Mouse (Mus musculus) thymus, postnatal 14 days (tissue): ENCODE results near the gene Prkci.

Experiments
- DNase-seq: peaks from one replicate; pipeline ENCODE4 v3.0.0; 2021

Gene Prkci

DNA sequence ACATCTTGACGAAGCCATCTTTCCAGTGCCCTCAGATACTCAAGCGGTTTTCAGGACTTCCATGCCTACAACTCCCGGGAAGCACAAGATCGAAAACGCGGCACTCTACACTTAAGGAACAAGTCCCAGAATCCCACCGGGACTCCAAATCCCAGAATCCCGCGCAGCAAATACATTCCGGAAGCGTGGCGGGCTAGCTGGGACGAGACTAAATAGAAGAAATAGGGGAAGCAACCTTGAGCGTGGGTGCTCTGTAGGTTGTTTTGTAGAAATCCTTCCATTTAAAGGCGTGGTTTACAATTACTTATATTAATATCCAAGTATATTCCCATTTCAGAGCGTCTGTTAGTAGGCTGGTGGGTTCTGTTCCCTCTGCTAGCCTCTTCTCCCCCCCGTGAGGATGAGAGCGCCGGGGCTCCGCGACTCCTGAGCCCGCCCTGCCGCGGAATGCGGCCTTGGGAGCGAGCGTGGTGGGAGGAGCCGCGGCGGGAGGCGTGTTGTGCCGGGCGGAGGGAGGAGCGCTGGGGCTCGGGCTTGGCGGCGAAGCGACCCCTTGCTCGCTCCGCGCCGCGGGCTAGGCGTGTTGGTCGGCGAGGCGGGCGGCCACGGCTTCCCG lies at the start of gene Prkci:
Prkci (plus strand) TSS at position 465 of the 616 bp plus-strand sequence.
- DNase-seq = peak; percentile 96

DNA sequence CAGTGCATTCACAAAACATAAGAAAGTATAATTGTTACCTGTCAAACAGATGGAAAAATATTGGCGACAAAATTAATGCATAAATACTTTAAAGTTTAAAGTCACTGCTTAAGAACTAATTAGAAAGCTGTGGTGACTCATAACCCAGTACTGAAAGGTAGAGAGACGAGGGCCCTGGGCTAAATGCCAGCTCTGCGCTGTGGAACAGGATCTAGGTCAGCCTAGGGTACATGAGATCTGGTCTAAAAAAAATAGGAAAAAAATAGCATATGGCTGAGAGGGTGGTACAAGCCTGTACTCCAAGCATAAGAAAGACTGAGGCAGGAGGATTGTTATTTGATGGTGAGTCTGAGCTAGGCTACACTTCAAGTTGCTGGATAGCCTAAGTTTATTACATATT lies 43.9 kb upstream of the Prkci start:
- DNase-seq = no peak

GRCm38 (mm10) chr3:30952273-30953070 lies 43.1 kb upstream of the Prkci start:
- no peak for DNase-seq

DNA sequence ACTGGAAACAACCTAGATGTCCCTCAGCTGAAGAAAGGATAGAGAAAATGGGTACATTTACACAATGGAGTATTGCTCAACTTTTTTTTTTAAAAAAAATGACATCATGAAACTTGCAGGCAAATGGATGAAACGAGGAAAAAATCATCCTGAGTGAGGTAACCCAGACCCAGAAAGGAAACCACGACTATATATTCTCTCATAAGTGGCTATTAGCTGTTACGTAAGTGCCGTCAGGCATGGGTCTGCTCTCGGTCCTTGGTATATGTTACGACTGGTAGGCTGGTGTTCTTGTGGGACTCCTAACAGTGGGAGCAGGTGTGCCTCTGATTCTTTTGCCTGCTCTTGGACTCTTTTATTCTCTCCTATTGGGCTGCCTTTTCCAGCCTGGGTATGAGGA lies 39.2 kb upstream of the Prkci start:
- DNase-seq = no peak

- DNase-seq = no peak
Observed at GRCm38 (mm10) chr3:30958709-30959108, 36.8 kb upstream of the Prkci start.

- no peak for DNase-seq
Observed at GRCm38 (mm10) chr3:30959868-30960831, 35.4 kb upstream of the Prkci start.

- no peak for DNase-seq
Observed at GRCm38 (mm10) chr3:30963100-30963499, 32.4 kb upstream of the Prkci start.

DNA sequence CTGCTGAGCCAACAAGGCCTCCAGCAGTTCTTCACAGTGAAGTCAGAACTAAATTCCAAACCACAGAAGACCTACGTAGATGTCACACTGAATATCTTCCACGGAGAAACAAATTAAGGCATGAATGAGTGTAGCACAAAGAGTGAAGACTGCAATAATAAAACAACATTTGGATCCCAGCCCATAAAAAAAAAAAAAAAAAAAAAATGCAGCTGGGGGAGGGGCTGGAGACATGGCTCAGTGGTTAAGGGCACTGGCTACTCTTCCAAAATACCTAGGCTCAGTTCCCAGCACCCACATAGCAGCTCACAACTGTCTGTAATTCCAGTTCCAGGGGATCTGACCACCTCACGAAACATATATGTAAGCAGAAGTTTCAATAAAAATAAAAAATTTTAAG lies 31.3 kb upstream of the Prkci start:
- DNase-seq = no peak

DNA sequence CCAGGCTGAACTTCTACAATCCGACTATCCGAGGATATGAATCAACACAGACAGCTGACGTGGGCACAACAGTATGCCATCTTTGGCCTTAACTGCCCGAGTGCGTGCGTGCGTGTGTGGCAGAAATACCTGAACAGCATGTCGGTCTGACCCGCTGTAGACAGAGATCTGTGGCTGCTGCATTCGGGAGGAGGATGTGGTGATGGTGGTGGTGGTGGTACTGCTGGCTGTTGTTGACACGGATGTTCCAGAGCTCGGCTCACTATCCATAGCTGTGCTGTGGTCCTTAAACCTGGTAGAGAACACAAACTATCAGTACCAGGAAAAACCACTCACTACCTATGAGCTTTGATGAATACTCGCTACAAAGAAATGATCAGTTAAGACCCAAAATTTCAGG lies 29.9 kb upstream of the Prkci start:
- peak; percentile 18 for DNase-seq

DNA sequence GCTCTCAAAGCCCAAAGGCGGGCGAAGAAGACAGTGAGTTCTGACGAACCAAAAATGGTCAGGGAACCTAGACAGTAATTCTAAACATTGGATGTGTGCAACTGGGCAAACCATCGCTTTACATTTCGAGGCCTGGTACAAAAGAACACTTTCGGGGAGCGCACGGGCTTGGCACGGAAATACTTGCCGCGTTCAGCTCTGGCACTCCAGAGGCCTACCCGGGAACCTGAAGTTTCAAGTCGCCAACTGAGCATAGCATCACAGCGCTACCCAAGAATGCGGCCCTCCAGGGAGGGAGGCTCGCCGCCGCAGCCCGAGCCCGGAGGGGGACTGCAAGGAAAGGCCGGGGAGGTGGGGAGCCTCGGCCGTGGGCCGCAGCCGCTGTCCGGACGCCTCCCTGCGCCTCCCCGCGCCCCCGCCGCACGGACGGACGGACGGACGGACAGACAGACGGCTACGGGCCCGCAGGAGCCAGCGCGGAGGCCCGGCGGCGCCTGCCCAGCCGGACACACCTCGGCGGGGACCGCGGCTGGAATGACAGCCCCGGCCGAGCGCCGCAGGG lies 26.9 kb upstream of the Prkci start:
- DNase-seq = peak; percentile 71

GRCm38 (mm10) chr3:30969104-30969581 lies 26.4 kb upstream of the Prkci start, which contains the start of gene Phc3:
TSS of gene Phc3 (minus strand) at chr3:30969415.
- peak; percentile 96 for DNase-seq

GRCm38 (mm10) chr3:30975102-30975754 lies 20.3 kb upstream of the Prkci start:
- DNase-seq = peak; percentile 80

GRCm38 (mm10) chr3:30976991-30977603 lies 18.4 kb upstream of the Prkci start:
- DNase-seq = no peak

- DNase-seq = no peak
Observed at GRCm38 (mm10) chr3:30981616-30982380, 13.7 kb upstream of the Prkci start.

DNA sequence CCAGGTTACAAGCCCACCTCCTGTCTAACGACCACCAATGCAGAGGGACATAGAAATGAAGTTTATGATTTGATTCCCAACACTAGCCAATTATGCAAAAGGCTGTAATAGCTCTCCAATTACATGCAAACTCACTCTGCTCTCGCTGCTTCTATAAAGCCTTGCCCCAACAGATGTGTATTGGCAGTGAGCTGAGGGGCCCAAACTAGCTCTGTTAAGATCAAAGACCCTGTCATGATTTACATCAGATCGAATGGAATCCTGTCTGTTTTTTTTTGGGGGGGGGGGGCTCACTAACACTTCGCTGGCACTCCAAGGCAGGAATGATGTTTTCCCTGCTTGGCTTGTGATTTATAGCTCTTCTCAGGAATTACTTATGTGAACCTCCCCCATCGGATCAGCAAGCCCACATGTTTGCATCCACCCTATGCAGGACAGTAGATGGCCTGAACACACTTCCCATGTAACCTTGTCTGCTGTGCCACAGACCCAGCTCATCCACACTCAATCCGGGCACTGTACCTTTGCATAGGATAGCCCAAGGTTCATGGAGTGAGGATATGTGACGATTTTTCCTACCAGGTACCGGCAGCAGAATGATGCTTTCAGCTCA lies 12.5 kb upstream of the Prkci start:
- no peak for DNase-seq

- DNase-seq = no peak
Observed at GRCm38 (mm10) chr3:30987396-30988318, 7.9 kb upstream of the Prkci start.

- DNase-seq = no peak
Observed at GRCm38 (mm10) chr3:30992161-30992560, 3.4 kb upstream of the Prkci start.

DNA sequence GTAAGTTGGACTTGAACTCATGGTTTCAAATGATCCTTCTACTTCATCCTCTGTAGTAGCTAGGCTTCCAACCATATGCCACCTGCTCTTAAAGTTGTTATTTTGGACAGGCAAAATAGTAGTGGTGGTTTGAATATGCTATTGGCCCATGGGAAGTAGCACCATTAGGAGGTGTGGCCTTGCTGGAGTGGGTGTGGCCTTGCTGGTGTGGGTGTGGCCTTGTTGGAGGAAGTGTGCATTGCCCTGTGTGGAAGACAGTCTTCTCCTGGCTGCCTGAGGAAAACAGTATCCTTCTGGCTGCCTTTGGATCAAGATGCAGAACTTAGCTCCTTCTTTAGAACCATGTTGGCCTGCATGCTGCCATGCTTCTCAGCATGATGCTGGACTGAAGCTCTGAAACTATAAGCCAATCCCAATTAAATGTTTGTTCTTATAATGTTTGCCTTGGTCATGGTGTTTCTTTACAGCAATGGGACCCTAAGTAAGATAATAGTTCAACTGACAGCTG lies 2.4 kb upstream of the Prkci start:
- DNase-seq = peak; percentile 23

DNA sequence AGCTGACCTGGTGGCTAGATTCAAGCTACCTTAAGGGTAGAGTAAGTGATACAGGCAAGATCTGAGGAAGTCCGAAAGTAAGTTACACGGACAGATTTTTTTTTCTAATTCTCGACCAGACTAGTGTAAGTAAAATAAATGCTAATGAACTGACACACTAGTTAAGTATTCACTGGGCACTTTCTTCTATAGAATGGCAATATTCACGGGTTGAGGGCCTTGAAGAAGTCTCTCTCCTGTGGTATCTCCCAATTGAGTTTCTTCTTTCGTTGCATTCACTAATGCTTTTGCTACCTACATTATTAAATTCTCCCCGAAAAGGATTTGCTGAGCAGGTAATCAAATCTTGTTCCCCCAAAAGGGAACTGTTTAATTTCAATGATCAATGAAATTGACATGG lies 688 bp upstream of the Prkci start:
- no peak for DNase-seq
